Mouse (Mus musculus): ENCODE data around the gene Ube2m. TPM values are rescaled to one million over a fixed set of nuclear protein-coding genes. Genes with fewer than 3 reads are reported as not detected.

The Ube2m gene
- polyA plus RNA-seq, 1 experiment: 171 TPM

DNA sequence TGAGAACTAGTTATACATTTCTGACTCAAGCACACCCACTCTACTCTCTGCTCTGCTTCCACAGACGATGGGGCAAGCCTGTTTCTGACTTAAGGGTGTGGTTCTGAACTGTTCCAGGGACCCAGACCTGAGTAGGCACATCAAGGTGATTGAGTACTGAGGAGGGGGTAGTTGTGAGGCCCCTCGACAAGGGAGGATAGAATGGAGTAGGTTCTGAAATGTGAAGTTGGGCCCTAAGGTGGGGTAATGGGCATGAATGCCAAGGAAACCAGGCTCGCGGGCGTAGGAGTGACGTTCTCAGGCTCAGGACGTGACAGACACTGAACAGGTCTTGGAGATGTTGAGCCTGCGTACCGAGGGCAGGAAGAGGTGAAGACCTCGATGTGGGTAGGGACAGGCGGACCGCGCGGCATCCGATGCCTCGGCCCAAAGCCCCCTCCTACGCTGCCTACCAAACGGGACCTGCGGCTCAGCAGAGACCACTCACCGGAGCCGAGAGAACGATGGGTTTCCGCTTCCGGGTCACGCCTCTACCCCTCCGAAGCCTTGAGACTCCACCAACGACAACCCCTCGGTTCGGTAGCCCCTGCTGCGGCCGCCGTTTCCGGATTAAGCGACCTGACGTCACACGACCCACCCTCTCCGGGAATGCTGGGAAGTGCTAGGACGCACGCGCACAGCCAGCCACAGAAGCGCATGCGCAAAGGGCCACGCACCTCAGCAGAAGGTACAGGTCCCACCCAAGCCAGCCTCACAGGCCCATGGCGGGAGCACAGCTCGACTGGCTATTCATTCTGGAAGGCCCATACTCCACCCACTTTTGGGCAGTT, 3.7 kb downstream of the Ube2m start, which contains the start of gene Chmp2a:
Gene Chmp2a, minus strand, starts transcription at position 660 of the 830 bp plus-strand sequence.
- Histone ChIP-seq H3K4me3 (ENCODE audit: insufficient read depth, low read length) (peak within 1 kb of the TSS; percentile 64), H3K4me1 (ENCODE audit: control insufficient read depth, insufficient read depth, low read length) (peaks cover 15% of the 10 kb centered on the region), H3K27ac (ENCODE audit: insufficient read depth, low read depth, low read length) (peak within 1 kb of the TSS; percentile 51)
- TF ChIP-seq CTCF (IDR thresholded peaks at IDR 0.05; ENCODE audit: low read depth, low read length) (no peak), POLR2A (IDR thresholded peaks at IDR 0.05; ENCODE audit: borderline replicate concordance, low read depth, low read length) (no peak)

DNA sequence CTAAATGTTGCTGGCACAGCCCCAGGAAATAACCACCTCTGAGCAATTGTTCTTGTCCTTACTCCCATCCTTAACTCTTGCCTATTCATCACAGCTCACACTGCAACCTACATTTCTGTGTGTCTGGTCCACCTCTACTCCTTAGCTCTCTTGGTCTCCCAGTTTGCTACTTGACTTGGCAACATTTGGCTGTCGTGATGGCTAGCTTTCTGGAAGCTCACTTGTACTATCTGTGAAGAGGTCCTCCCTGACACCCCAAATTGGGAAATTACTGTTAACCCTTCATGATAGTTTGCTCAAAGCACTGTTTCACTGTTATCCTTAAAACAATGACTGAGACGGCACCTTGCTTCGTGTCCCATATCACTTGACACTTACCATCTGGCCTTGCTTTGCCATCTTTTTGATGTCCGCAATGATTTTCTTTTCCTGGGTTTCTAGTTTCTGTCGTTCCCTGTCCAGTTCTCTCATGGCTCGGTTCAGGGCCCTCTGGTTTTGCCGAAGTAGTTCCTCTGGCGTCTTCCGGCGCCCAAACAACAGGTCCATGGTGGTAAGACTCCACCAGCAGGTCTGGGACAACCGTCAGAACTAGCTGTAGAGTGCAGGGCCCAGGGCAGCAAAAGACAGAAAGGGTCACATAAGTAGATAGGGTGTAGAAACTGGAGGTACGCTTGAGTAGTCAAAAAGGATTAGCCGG, 4.5 kb downstream of the Ube2m start:
- Histone ChIP-seq H3K4me1 (ENCODE audit: control insufficient read depth, insufficient read depth, low read length) (peaks cover 10% of the 10 kb centered on the region), H3K27ac (ENCODE audit: insufficient read depth, low read depth, low read length) (peak overlapping the region; percentile 51), H3K4me3 (ENCODE audit: insufficient read depth, low read length) (peak overlapping the region; percentile 64)
- TF ChIP-seq POLR2A (IDR thresholded peaks at IDR 0.05; ENCODE audit: borderline replicate concordance, low read depth, low read length) (no peak), CTCF (IDR thresholded peaks at IDR 0.05; ENCODE audit: low read depth, low read length) (no peak)

- Histone ChIP-seq H3K4me1 (ENCODE audit: control insufficient read depth, insufficient read depth, low read length) (peaks cover 10% of the 10 kb centered on the region), H3K4me3 (ENCODE audit: insufficient read depth, low read length) (no peak overlapping the region), H3K27ac (ENCODE audit: insufficient read depth, low read depth, low read length) (no peak overlapping the region)
- TF ChIP-seq POLR2A (IDR thresholded peaks at IDR 0.05; ENCODE audit: borderline replicate concordance, low read depth, low read length): no peak
- no peak for TF ChIP-seq CTCF (IDR thresholded peaks at IDR 0.05; ENCODE audit: low read depth, low read length)
Measured at GRCm38 (mm10) chr7:13032541-13032940, 5.5 kb downstream of the Ube2m start.

DNA sequence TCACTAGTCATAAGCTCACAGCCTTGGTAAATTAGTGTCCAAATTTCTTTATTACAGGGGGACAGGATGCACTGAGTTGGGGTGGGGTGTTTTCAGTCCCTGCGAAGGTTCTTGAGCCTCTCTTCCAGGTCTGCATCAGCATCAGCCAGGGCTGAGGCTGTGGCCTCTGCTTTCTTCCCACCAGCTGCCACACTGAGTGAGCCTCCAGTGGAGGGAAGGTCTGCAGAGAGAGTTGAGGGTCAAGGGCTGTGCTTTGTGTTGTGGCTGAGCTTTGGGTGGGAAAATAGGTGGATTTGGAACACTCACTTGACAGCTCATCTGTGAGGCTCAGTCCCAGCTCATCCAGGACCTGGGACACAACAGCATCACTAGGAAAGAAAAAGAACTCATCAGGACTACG, 6.1 kb downstream of the Ube2m start:
- no peak overlapping the region for H3K4me3 ChIP-seq (ENCODE audit: insufficient read depth, low read length)
- no peak for TF ChIP-seq CTCF (IDR thresholded peaks at IDR 0.05; ENCODE audit: low read depth, low read length)
- no peak for TF ChIP-seq POLR2A (IDR thresholded peaks at IDR 0.05; ENCODE audit: borderline replicate concordance, low read depth, low read length)

DNA sequence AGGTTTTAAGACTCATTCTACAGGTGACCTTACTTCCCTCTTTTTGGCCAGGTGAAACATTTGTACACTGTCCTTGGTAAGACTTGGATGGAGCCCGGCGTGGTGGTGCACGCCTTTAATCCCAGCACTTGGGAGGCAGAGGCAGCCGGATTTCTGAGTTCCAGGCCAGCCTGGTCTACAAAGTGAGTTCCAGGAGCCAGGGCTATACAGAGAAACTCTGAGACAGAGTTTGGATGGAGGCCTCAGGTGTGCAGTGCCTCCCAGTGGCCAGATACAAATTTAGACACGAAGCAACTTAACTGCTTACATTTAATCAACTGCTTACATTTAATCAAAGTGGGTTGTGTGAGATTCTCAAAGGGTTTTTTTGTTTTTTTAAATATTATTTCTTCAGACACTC, 7.0 kb downstream of the Ube2m start:
- peaks cover 12% of the 10 kb centered on the region for H3K4me1 ChIP-seq (ENCODE audit: control insufficient read depth, insufficient read depth, low read length)
- H3K4me3 ChIP-seq (ENCODE audit: insufficient read depth, low read length): no peak overlapping the region
- H3K27ac ChIP-seq (ENCODE audit: insufficient read depth, low read depth, low read length): no peak overlapping the region
- TF ChIP-seq POLR2A (IDR thresholded peaks at IDR 0.05; ENCODE audit: borderline replicate concordance, low read depth, low read length) (no peak), CTCF (IDR thresholded peaks at IDR 0.05; ENCODE audit: low read depth, low read length) (no peak)

More for the DNA sequence above, 6.1 kb downstream of the Ube2m start:
- Histone ChIP-seq H3K27ac (ENCODE audit: insufficient read depth, low read depth, low read length) (no peak overlapping the region), H3K4me1 (ENCODE audit: control insufficient read depth, insufficient read depth, low read length) (peaks cover 10% of the 10 kb centered on the region)

DNA sequence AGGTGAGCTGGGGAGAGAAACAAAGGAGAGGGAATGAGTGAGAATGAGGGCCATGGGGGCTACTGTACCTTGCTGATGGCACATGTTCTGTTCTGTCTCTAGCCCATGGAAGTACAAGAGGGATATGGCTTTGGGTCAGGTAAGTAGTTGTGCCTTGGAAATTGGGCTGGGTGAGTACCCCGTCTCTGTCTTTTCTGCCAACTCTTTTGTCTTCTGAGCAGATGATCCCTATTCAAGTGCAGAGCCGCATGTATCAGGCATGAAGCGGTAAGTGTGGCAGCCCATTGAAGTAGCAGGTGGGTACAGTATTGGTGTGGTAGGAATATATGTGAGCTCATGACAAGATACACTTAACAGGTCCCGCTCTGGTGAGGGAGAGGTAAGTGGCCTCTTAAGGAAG, 9.1 kb downstream of the Ube2m start:
- TF ChIP-seq CTCF (IDR thresholded peaks at IDR 0.05; ENCODE audit: low read depth, low read length): no peak
- no peak for TF ChIP-seq POLR2A (IDR thresholded peaks at IDR 0.05; ENCODE audit: borderline replicate concordance, low read depth, low read length)
- no peak overlapping the region for H3K27ac ChIP-seq (ENCODE audit: insufficient read depth, low read depth, low read length)
- H3K4me3 ChIP-seq (ENCODE audit: insufficient read depth, low read length): no peak overlapping the region
- peaks cover 14% of the 10 kb centered on the region for H3K4me1 ChIP-seq (ENCODE audit: control insufficient read depth, insufficient read depth, low read length)

GRCm38 (mm10) chr7:13025511-13026112, 12.5 kb downstream of the Ube2m start:
- no peak for TF ChIP-seq CTCF (IDR thresholded peaks at IDR 0.05; ENCODE audit: low read depth, low read length)
- TF ChIP-seq POLR2A (IDR thresholded peaks at IDR 0.05; ENCODE audit: borderline replicate concordance, low read depth, low read length): no peak
- Histone ChIP-seq H3K4me1 (ENCODE audit: control insufficient read depth, insufficient read depth, low read length) (peaks cover 13% of the 10 kb centered on the region), H3K4me3 (ENCODE audit: insufficient read depth, low read length) (peak overlapping the region; percentile 77), H3K27ac (ENCODE audit: insufficient read depth, low read depth, low read length) (no peak overlapping the region)

- H3K4me3 ChIP-seq (ENCODE audit: insufficient read depth, low read length): peak overlapping the region; percentile 77
- peaks cover 13% of the 10 kb centered on the region for H3K4me1 ChIP-seq (ENCODE audit: control insufficient read depth, insufficient read depth, low read length)
- no peak for TF ChIP-seq CTCF (IDR thresholded peaks at IDR 0.05; ENCODE audit: low read depth, low read length)
- TF ChIP-seq POLR2A (IDR thresholded peaks at IDR 0.05; ENCODE audit: borderline replicate concordance, low read depth, low read length): no peak
- H3K27ac ChIP-seq (ENCODE audit: insufficient read depth, low read depth, low read length): peak overlapping the region; percentile 92
Measured at GRCm38 (mm10) chr7:13024805-13025204, 13.3 kb downstream of the Ube2m start.

- TF ChIP-seq CTCF (IDR thresholded peaks at IDR 0.05; ENCODE audit: low read depth, low read length) (no peak), POLR2A (IDR thresholded peaks at IDR 0.05; ENCODE audit: borderline replicate concordance, low read depth, low read length) (no peak)
- peak overlapping the region; percentile 77 for H3K4me3 ChIP-seq (ENCODE audit: insufficient read depth, low read length)
- H3K4me1 ChIP-seq (ENCODE audit: control insufficient read depth, insufficient read depth, low read length): peaks cover 13% of the 10 kb centered on the region
- peak overlapping the region; percentile 92 for H3K27ac ChIP-seq (ENCODE audit: insufficient read depth, low read depth, low read length)
Measured at GRCm38 (mm10) chr7:13023928-13024731, 13.9 kb downstream of the Ube2m start.

All from bone marrow macrophage, adult 2 months (primary cell).